Mouse (Mus musculus): ENCODE data around the gene Hamp. TPM values are rescaled to one million over a fixed set of nuclear protein-coding genes. Genes with fewer than 3 reads are reported as not detected.
A peak's percentile ranks its signal among the peaks of the same experiment; 100 is the strongest.
"Not testable (repeated sequence)": the region's sequence is repeated elsewhere in the genome, so short reads cannot be mapped to it uniquely, and the experiment has no call there.

Hamp gene
- total RNA-seq, 4 experiments from 2014 or later: 1.1 TPM; not detected in 3

- DNase-seq (ENCODE audit: low spot score in 2 of 2): peak; percentile 51 to 80
These were observed 13.0 kb upstream of the Hamp start, which contains the start of gene Usf2 for GRCm38 (mm10) chr7:30956756-30957366. Gene Usf2, minus strand, starts transcription at chr7:30956803.

GRCm38 (mm10) chr7:30956357-30956751 is 12.5 kb upstream of the Hamp start:
- DNase-seq (ENCODE audit: low spot score in 2 of 2): no peak

GRCm38 (mm10) chr7:30955584-30956356 is 11.9 kb upstream of the Hamp start:
- DNase-seq (ENCODE audit: low spot score in 2 of 2): peak; percentile 69 to 77

GRCm38 (mm10) chr7:30954971-30955520 is 11.2 kb upstream of the Hamp start:
- no peak for DNase-seq (ENCODE audit: low spot score in 2 of 2)

GRCm38 (mm10) chr7:30954036-30954435 is 10.2 kb upstream of the Hamp start:
- DNase-seq (ENCODE audit: low spot score in 2 of 2): no peak

- no peak for DNase-seq (ENCODE audit: low spot score in 2 of 2)
These were observed 9.6 kb upstream of the Hamp start for GRCm38 (mm10) chr7:30953459-30953858.

- no peak for DNase-seq (ENCODE audit: low spot score in 2 of 2)
These were observed 8.8 kb upstream of the Hamp start for GRCm38 (mm10) chr7:30952441-30953265.

- not testable (repeated sequence) for DNase-seq (ENCODE audit: low spot score in 2 of 2)
These were observed 6.1 kb upstream of the Hamp start for GRCm38 (mm10) chr7:30949902-30950301.

- DNase-seq (ENCODE audit: low spot score in 2 of 2): no peak
These were observed 2.0 kb upstream of the Hamp start for GRCm38 (mm10) chr7:30945876-30946275.

GRCm38 (mm10) chr7:30945466-30945865 is 1.6 kb upstream of the Hamp start:
- DNase-seq (ENCODE audit: low spot score in 2 of 2): not testable (repeated sequence)

GRCm38 (mm10) chr7:30944706-30945105 is 874 bp upstream of the Hamp start:
- not testable (repeated sequence) for DNase-seq (ENCODE audit: low spot score in 2 of 2)

GRCm38 (mm10) chr7:30942365-30942764 is 1.5 kb downstream of the Hamp start:
- not testable (repeated sequence) for DNase-seq (ENCODE audit: low spot score in 2 of 2)

- not testable (repeated sequence) for DNase-seq (ENCODE audit: low spot score in 2 of 2)
These were observed 3.8 kb downstream of the Hamp start for GRCm38 (mm10) chr7:30940070-30940469.

- DNase-seq (ENCODE audit: low spot score in 2 of 2): not testable (repeated sequence)
These were observed 8.3 kb downstream of the Hamp start for GRCm38 (mm10) chr7:30935422-30936099.

GRCm38 (mm10) chr7:30924581-30924980 is 19.3 kb downstream of the Hamp start, which contains the start of gene Hamp2:
Gene Hamp2, minus strand, starts transcription at chr7:30924681.
- DNase-seq (ENCODE audit: low spot score in 2 of 2): not testable (repeated sequence)

- no peak for DNase-seq (ENCODE audit: low spot score in 2 of 2)
These were observed 19.8 kb downstream of the Hamp start for GRCm38 (mm10) chr7:30924071-30924470.

GRCm38 (mm10) chr7:30922490-30922889 is 21.3 kb downstream of the Hamp start:
- DNase-seq (ENCODE audit: low spot score in 2 of 2): not testable (repeated sequence)

GRCm38 (mm10) chr7:30920217-30920616 is 23.6 kb downstream of the Hamp start:
- DNase-seq (ENCODE audit: low spot score in 2 of 2): no peak

- DNase-seq (ENCODE audit: low spot score in 2 of 2): no peak
These were observed 26.6 kb downstream of the Hamp start for GRCm38 (mm10) chr7:30917219-30917618.

GRCm38 (mm10) chr7:30916713-30917112 is 27.1 kb downstream of the Hamp start:
- peak in 1 of 2 experiments; percentile 32 for DNase-seq (ENCODE audit: low spot score in 2 of 2)

GRCm38 (mm10) chr7:30914732-30915131 is 29.1 kb downstream of the Hamp start, which contains the start of gene Mag:
Gene Mag, minus strand, starts transcription at chr7:30914873.
- peak in 1 of 2 experiments; percentile 55 for DNase-seq (ENCODE audit: low spot score in 2 of 2)
